Mouse (Mus musculus): ENCODE measurements around the gene Trp53. TPM values are rescaled to one million over a fixed set of nuclear protein-coding genes. Genes with fewer than 3 reads are reported as not detected.

Trp53 gene
- polyA plus RNA-seq, 1 experiment = 22.1 TPM

DNA sequence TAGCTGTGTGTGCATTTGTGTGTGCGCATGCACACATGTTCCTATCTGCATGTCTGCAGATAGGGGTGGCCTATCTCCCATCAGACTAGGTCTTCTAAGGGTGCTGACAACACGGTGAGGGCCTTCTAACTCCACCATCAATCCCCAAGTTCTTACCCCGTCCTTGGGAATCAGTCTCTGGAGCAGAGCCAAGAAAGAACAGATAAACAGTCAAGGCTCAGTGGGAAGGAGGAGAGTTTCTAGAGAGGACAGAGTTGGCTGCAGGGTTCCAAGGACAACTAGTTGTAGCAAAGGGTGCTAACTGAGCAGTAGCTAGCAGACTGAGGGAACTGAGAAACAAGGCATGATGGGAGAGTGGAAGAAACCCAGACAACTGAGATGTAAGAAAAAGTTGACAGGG is 21.6 kb downstream of the Trp53 start:
- Histone ChIP-seq H3K27me3 (ENCODE audit: control insufficient read depth, insufficient read depth, low read length) (no peaks in the 10 kb centered on the region), H3K36me3 (ENCODE audit: control insufficient read depth, insufficient read depth, low read length) (no peaks in the 10 kb centered on the region), H3K4me1 (ENCODE audit: control insufficient read depth, insufficient read depth, low read length) (peaks cover 20% of the 10 kb centered on the region), H3K4me3 (ENCODE audit: control insufficient read depth, low read depth, low read length) (no peak overlapping the region), H3K27ac (ENCODE audit: control insufficient read depth, insufficient read depth, low read depth, low read length) (peak overlapping the region; percentile 52)
- no peak for TF ChIP-seq CTCF (IDR thresholded peaks at IDR 0.05; ENCODE audit: control insufficient read depth, insufficient read depth, insufficient replicate concordance, low read depth, low read length)

DNA sequence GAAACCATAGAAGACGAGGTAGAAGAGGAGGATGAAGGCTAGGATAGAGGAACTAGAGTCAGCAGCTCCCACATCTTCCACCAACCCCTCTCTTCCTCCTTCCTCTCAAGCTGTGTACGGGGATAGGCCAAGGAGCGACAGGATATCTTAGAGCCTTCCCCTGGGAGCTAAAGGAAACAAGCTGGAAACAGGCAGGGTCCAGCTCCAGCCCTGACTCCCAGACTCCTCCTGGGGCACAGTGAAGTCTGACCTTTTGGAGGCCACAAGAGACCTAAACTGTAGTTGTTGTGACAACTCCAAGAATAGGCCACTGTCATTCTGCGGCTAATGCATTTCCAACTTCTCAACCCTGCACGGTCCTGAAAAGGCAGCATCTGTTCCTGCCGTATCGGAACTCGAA is 23.4 kb downstream of the Trp53 start:
- Histone ChIP-seq H3K4me3 (ENCODE audit: control insufficient read depth, low read depth, low read length) (no peak overlapping the region), H3K4me1 (ENCODE audit: control insufficient read depth, insufficient read depth, low read length) (peaks cover 20% of the 10 kb centered on the region), H3K36me3 (ENCODE audit: control insufficient read depth, insufficient read depth, low read length) (no peaks in the 10 kb centered on the region), H3K27ac (ENCODE audit: control insufficient read depth, insufficient read depth, low read depth, low read length) (no peak overlapping the region), H3K27me3 (ENCODE audit: control insufficient read depth, insufficient read depth, low read length) (no peaks in the 10 kb centered on the region)
- TF ChIP-seq CTCF (IDR thresholded peaks at IDR 0.05; ENCODE audit: control insufficient read depth, insufficient read depth, insufficient replicate concordance, low read depth, low read length) (no peak), POLR2A (IDR thresholded peaks at IDR 0.05; ENCODE audit: control insufficient read depth, low read depth, low read length) (no peak)

DNA sequence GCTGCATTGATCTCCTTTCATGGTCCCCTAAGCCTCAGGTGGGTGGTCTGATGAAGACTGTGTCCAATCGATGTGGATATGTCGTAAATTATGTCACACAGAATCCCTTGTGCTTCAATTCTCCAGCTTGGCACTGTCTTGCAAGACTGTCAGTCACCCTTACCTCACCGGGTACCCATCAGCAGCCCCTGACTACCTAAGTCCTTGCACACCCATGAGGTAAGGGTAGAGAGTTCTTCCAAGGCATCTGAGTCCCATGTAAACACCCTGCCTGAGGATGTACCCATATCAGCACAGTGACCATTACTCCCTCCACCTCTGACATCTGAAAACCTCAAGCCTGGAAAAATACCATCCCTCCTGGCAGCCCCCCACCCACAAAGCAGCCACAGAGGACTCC is 24.2 kb downstream of the Trp53 start:
- no peak overlapping the region for H3K27ac ChIP-seq (ENCODE audit: control insufficient read depth, insufficient read depth, low read depth, low read length)
- no peak overlapping the region; the same call in 1 of the 2 replicates for H3K4me3 ChIP-seq (ENCODE audit: control insufficient read depth, low read depth, low read length)
- no peaks in the 10 kb centered on the region for H3K36me3 ChIP-seq (ENCODE audit: control insufficient read depth, insufficient read depth, low read length)
- H3K4me1 ChIP-seq (ENCODE audit: control insufficient read depth, insufficient read depth, low read length) = peaks cover 20% of the 10 kb centered on the region
- H3K27me3 ChIP-seq (ENCODE audit: control insufficient read depth, insufficient read depth, low read length) = no peaks in the 10 kb centered on the region
- TF ChIP-seq POLR2A (IDR thresholded peaks at IDR 0.05; ENCODE audit: control insufficient read depth, low read depth, low read length) = no peak

DNA sequence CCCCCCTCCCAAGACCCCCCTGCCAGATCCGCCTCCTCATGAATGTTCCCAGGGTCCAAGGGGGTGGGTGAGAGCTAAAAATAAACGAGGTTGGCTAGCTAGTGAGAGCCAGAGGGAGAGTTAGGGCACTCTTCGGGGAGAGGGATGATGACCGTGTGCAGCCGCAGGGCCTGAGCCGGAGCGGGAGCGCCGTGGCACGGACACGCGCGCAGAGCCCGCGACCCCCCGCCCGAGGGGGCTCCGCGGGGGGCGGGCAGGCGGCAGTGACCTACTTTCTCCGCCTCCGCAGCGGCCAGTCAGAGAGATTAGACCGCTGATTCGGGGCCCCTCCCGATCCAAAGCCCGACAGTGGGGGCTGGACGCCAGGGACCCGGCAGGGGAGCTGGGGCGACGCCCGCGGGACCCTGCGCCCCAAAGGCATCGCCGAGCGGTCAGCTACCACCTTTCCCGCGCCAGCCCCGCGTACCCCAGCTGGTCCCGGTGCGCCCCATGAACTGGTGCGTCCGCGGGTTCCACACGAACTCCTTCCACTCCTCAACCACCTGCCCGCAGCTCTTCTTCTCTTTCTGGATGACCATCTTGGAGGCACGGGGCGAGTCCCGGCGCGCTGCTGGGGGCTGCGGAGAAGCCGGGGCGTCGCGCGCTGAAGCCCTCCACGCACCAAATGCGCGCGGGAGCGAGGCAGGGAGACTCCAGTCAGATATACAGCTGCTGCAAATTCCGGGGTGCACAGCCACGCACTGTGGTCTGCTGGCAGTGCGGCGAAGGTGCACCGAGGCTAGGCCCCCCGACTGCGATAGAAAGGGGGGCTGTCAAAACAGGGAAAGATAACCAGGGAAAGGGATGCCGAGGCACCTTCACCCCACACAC is 24.9 kb downstream of the Trp53 start:
- Histone ChIP-seq H3K4me3 (ENCODE audit: control insufficient read depth, low read depth, low read length) (peak overlapping the region; percentile 77), H3K36me3 (ENCODE audit: control insufficient read depth, insufficient read depth, low read length) (no peaks in the 10 kb centered on the region), H3K4me1 (ENCODE audit: control insufficient read depth, insufficient read depth, low read length) (peaks cover 19% of the 10 kb centered on the region), H3K27me3 (ENCODE audit: control insufficient read depth, insufficient read depth, low read length) (no peaks in the 10 kb centered on the region), H3K27ac (ENCODE audit: control insufficient read depth, insufficient read depth, low read depth, low read length) (peak overlapping the region; percentile 54)
- TF ChIP-seq POLR2A (IDR thresholded peaks at IDR 0.05; ENCODE audit: control insufficient read depth, low read depth, low read length) (no peak), CTCF (IDR thresholded peaks at IDR 0.05; ENCODE audit: control insufficient read depth, insufficient read depth, insufficient replicate concordance, low read depth, low read length) (no peak)

DNA sequence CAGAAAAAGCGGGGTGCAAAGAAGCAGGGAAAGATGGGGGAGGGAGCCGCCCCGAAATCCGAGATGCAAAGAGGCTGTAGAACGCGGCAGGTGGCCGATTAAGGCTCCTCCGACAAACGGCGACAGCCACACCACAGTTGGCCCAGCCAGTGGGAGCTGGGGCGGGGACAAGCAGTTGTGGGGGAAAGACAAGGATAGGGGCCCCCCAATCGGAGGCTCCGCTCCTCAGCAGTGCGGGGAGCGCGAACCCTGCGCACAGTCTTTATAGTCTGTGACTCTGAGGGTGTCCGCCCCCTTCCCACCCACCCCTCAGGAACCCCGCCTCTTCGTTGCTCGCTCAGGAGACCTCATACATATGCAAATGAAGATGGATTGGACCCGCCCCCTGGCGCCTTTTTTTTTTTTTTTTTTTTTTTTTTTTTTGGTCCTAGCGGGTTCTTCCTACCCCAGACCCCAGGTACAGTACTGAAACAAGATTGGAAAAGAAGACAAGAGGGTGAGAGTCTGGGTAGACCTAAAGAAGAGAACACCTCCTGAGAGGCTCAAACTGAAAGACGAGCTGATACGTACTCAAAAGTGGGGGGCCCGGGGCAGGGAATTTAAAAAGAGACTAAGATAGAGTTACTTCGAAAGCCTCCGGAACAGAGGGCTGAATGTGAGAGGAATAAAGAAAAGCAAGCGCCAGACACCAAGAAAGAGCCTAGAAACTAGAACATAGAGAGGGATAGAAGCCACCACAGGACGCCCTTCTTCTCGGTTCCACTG is 25.7 kb downstream of the Trp53 start, which contains the start of gene Atp1b2:
Atp1b2 (minus strand) TSS at position 217 of the 765 bp plus-strand sequence.
- no peaks in the 10 kb centered on the region for H3K36me3 ChIP-seq (ENCODE audit: control insufficient read depth, insufficient read depth, low read length)
- peak; percentile 79 for TF ChIP-seq POLR2A (IDR thresholded peaks at IDR 0.05; ENCODE audit: control insufficient read depth, low read depth, low read length)
- no peak for TF ChIP-seq CTCF (IDR thresholded peaks at IDR 0.05; ENCODE audit: control insufficient read depth, insufficient read depth, insufficient replicate concordance, low read depth, low read length)
- H3K27ac ChIP-seq (ENCODE audit: control insufficient read depth, insufficient read depth, low read depth, low read length) = peak within 1 kb of the TSS; percentile 54
- H3K4me1 ChIP-seq (ENCODE audit: control insufficient read depth, insufficient read depth, low read length) = peaks cover 15% of the 10 kb centered on the region
- H3K27me3 ChIP-seq (ENCODE audit: control insufficient read depth, insufficient read depth, low read length) = no peaks in the 10 kb centered on the region
- peak within 1 kb of the TSS; percentile 77 for H3K4me3 ChIP-seq (ENCODE audit: control insufficient read depth, low read depth, low read length)

DNA sequence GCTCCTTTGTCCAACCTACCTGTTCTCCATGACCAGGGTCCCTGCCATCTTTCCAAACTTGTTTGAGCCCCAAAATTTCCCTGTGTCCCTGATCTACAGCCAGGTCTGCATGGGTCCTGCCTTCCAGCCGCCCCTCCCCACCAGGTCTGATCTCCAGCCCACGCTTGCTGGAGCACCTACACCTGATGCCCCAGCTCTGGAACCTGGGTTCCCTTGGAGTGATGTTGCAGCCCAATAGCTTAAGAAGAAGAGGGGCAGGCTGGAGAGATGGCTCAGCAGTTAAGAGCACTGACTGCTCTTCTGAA is 26.3 kb downstream of the Trp53 start:
- Histone ChIP-seq H3K27ac (ENCODE audit: control insufficient read depth, insufficient read depth, low read depth, low read length) (no peak overlapping the region), H3K27me3 (ENCODE audit: control insufficient read depth, insufficient read depth, low read length) (no peaks in the 10 kb centered on the region), H3K36me3 (ENCODE audit: control insufficient read depth, insufficient read depth, low read length) (no peaks in the 10 kb centered on the region), H3K4me1 (ENCODE audit: control insufficient read depth, insufficient read depth, low read length) (peaks cover 15% of the 10 kb centered on the region), H3K4me3 (ENCODE audit: control insufficient read depth, low read depth, low read length) (no peak overlapping the region)
- TF ChIP-seq POLR2A (IDR thresholded peaks at IDR 0.05; ENCODE audit: control insufficient read depth, low read depth, low read length) (no peak), CTCF (IDR thresholded peaks at IDR 0.05; ENCODE audit: control insufficient read depth, insufficient read depth, insufficient replicate concordance, low read depth, low read length) (no peak)

DNA sequence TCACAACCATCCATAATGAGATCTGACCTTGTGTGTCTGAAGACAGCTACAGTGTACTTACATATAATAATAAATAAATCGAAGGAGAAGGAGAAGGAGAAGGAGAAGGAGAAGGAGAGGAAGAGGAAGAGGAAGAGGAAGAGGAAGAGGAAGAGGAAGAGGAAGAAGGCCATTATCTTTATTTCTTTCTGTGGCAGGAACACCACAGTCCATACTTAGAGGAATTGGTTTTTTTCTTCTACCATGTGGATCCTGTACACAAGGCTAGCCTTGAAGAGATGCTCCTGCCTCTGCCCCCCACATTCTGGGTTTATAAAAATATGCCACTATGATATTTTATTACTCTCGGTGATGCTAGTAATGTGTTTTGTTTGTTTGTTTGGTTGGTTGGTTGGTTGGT is 26.7 kb downstream of the Trp53 start:
- no peaks in the 10 kb centered on the region for H3K27me3 ChIP-seq (ENCODE audit: control insufficient read depth, insufficient read depth, low read length)
- H3K4me1 ChIP-seq (ENCODE audit: control insufficient read depth, insufficient read depth, low read length) = peaks cover 15% of the 10 kb centered on the region
- no peak overlapping the region for H3K27ac ChIP-seq (ENCODE audit: control insufficient read depth, insufficient read depth, low read depth, low read length)
- no peak overlapping the region for H3K4me3 ChIP-seq (ENCODE audit: control insufficient read depth, low read depth, low read length)
- no peaks in the 10 kb centered on the region for H3K36me3 ChIP-seq (ENCODE audit: control insufficient read depth, insufficient read depth, low read length)
- TF ChIP-seq CTCF (IDR thresholded peaks at IDR 0.05; ENCODE audit: control insufficient read depth, insufficient read depth, insufficient replicate concordance, low read depth, low read length) (no peak), POLR2A (IDR thresholded peaks at IDR 0.05; ENCODE audit: control insufficient read depth, low read depth, low read length) (no peak)

Measured in testis, adult 2 months (tissue).